Mouse (Mus musculus): ENCODE results near the gene Etv1. TPM values are rescaled to one million over a fixed set of nuclear protein-coding genes. Genes with fewer than 3 reads are reported as not detected.

The Etv1 gene
- polyA plus RNA-seq, 1 experiment from 2014 or later: 35.8 TPM

GRCm38 (mm10) chr12:38863395-38863794 lies 84.2 kb downstream of the Etv1 start:
- 38% methylated on average over 4 of the region's 4 CpGs for WGBS

DNA sequence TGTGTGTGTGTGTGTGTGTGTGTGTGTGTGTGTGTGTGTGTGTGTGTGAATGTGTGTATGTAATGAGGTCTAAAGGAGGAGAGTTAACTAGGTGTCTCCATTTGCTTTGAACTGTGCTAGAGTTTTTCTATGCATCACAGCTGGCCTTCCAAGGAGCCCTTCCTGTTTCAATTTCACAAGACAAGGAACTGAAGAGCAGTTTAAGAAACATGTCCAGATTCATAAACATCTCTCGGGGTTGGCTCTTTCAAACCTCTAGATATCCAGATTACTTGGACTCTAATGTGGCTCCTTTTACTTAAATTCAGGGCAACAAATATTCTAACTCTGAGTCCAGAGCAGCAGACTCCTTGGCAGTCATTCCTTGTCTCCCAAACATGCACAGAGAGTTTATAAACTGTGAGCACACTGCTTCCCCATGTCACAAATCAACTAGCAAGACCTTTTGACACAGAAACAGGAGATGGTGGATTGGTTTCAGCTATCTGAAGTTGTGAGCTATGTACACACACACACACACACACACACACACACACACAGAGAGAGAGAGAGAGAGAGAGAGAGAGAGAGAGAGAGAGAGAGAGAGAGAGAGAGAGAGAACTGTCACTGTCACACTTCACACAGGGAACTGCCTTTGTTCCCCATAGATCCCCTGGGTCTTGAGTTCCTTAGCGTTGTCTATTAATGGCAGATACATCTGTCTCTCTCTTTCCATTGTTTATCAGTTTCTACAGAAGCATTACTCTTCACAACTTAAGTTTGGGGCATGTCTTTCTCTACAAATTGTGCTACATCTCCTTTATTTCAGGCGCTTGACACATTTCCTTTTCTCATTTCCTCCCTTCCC lies 85.0 kb downstream of the Etv1 start:
- Histone ChIP-seq H3K36me3 (no peaks in the 10 kb centered on the region), H3K27me3 (replicated peaks) (no peaks in the 10 kb centered on the region), H3K4me2 (no peak overlapping the region), H3K4me1 (no peaks in the 10 kb centered on the region), H3K9me3 (no peaks in the 10 kb centered on the region), H3K4me3 (replicated peaks) (no peak overlapping the region), H3K9ac (no peak overlapping the region), H3K27ac (peak overlapping the region; percentile 31; the same call in 1 of the 2 replicates)
- WGBS: 31% methylated on average over 3 of the region's 3 CpGs
- ATAC-seq (ENCODE audit: insufficient read depth, low FRiP score, low read depth): no peak

More at GRCm38 (mm10) chr12:38863395-38863794, 84.2 kb downstream of the Etv1 start:
- no peaks in the 10 kb centered on the region for H3K36me3 ChIP-seq
- H3K27me3 ChIP-seq (replicated peaks): no peaks in the 10 kb centered on the region
- no peak overlapping the region for H3K4me2 ChIP-seq
- H3K9ac ChIP-seq: no peak overlapping the region
- no peaks in the 10 kb centered on the region for H3K9me3 ChIP-seq
- no peak for ATAC-seq (ENCODE audit: insufficient read depth, low FRiP score, low read depth)
- H3K27ac ChIP-seq: peak overlapping the region; percentile 31; the same call in 1 of the 2 replicates
- no peak overlapping the region for H3K4me3 ChIP-seq (replicated peaks)
- no peaks in the 10 kb centered on the region for H3K4me1 ChIP-seq

DNA sequence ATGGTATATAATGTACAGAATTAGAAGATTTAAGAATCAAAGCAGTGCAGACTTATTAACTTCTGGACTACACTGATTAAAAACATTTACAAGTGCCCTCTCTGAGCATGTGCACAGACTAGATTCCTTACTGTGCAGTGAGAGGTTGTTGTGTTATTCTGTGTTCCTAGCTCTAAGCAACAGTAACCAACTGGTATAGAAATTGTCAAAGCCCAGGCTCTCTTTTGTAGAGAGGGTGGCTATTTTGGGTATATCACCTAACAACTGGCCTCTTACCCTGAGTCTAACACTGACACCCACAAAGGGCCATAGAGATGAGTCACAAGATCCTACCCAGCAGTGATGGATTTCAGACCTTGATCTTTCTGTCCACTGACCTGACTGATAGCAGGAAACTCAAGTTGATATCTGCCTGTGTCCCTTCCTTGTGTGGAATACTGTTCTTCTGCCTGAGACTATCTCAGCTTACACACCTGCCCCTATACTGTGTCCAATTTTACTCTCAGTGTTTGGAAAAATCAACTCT lies 95.4 kb downstream of the Etv1 start:
- Histone ChIP-seq H3K9me3 (no peaks in the 10 kb centered on the region), H3K36me3 (no peaks in the 10 kb centered on the region), H3K9ac (no peak overlapping the region), H3K4me1 (no peaks in the 10 kb centered on the region), H3K27me3 (replicated peaks) (no peaks in the 10 kb centered on the region), H3K4me3 (replicated peaks) (no peak overlapping the region), H3K27ac (no peak overlapping the region), H3K4me2 (no peak overlapping the region)
- no peak for ATAC-seq (ENCODE audit: insufficient read depth, low FRiP score, low read depth)

DNA sequence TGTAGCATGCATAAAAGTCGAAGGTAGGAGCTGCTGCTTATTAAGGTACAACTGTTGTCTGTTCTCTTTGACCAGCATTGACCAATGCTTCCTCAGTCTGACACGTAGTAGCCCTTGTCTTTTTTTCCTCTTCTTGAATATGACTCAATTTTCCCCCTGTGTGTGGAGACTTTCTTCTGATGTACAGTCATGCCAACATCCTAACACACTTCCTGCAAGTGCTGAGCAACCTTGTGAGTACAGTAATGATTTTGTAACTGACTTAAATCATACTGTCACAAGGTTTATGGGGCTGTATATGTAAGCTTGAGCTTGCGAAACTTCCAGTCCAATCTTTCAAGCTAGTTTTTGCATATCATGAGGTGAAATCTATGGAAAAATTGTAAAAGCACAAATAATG lies 125.3 kb downstream of the Etv1 start:
- Histone ChIP-seq H3K36me3 (no peaks in the 10 kb centered on the region), H3K27ac (no peak overlapping the region), H3K9me3 (no peaks in the 10 kb centered on the region), H3K27me3 (replicated peaks) (no peaks in the 10 kb centered on the region), H3K4me2 (no peak overlapping the region), H3K4me1 (peaks cover 11% of the 10 kb centered on the region), H3K4me3 (replicated peaks) (no peak overlapping the region), H3K9ac (no peak overlapping the region)
- 78% methylated on average over 3 of the region's 3 CpGs for WGBS
- ATAC-seq (ENCODE audit: insufficient read depth, low FRiP score, low read depth): no peak

GRCm38 (mm10) chr12:38906314-38906713 lies 127.1 kb downstream of the Etv1 start:
- no peak overlapping the region for H3K4me3 ChIP-seq (replicated peaks)
- no peak for ATAC-seq (ENCODE audit: insufficient read depth, low FRiP score, low read depth)
- WGBS: 56% methylated on average over 6 of the region's 6 CpGs
- no peaks in the 10 kb centered on the region for H3K36me3 ChIP-seq
- no peak overlapping the region for H3K9ac ChIP-seq
- no peaks in the 10 kb centered on the region for H3K27me3 ChIP-seq (replicated peaks)
- H3K4me1 ChIP-seq: peaks cover 11% of the 10 kb centered on the region
- H3K9me3 ChIP-seq: no peaks in the 10 kb centered on the region
- H3K27ac ChIP-seq: 0 out of 2 replicates have a peak overlapping the region, but pooled peaks have one; percentile 11
- H3K4me2 ChIP-seq: peak overlapping the region; percentile 26; the same call in 1 of the 2 replicates

DNA sequence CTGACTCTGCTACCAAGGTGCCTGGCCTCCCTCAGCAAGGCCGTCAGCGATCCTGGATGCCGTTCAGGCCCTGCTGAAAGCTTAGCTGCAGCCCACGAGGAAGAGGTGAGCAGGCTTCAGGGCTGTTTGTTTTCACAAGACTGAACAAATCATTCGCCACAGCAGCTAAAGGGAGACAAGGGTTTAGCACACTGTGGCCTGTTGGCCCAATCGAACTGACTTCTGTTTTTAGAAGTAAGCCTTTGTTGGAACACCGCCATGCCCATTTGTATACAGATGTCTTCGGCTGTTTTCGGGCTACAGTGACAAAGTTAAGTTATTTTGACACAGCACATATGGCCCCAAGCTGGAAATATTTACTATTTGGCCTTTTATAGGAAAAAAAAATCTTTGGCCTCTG lies 127.6 kb downstream of the Etv1 start:
- WGBS: 18% methylated on average over 9 of the region's 9 CpGs
- peak overlapping the region; percentile 26; the same call in 1 of the 2 replicates for H3K4me2 ChIP-seq
- H3K4me1 ChIP-seq: peaks cover 11% of the 10 kb centered on the region
- no peaks in the 10 kb centered on the region for H3K9me3 ChIP-seq
- H3K27ac ChIP-seq: 0 out of 2 replicates have a peak overlapping the region, but pooled peaks have one; percentile 11
- no peak overlapping the region for H3K4me3 ChIP-seq (replicated peaks)
- ATAC-seq (ENCODE audit: insufficient read depth, low FRiP score, low read depth): peak; percentile 50; the same call in 1 of the 2 replicates
- no peak overlapping the region for H3K9ac ChIP-seq
- no peaks in the 10 kb centered on the region for H3K36me3 ChIP-seq
- no peaks in the 10 kb centered on the region for H3K27me3 ChIP-seq (replicated peaks)

DNA sequence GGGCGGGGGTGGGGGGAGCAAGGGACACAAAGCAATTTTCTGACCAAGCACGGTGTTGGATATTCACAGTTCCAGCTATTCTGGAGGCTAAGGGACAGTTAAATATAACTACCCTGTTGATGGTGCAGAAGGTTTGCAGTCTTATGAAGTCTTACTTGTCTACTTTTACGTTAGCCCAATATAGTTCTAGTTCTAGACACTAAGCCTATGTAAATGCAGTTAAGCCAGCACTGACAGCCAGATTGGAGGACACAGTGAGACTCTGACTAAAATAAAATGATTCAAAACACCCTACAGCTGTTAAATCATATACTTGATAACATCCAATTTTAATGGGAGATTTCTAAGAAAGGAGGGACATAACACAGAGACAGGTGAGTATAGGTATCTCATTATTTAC lies 129.8 kb downstream of the Etv1 start:
- no peaks in the 10 kb centered on the region for H3K36me3 ChIP-seq
- ATAC-seq (ENCODE audit: insufficient read depth, low FRiP score, low read depth): no peak
- no peaks in the 10 kb centered on the region for H3K27me3 ChIP-seq (replicated peaks)
- H3K9ac ChIP-seq: no peak overlapping the region
- H3K27ac ChIP-seq: no peak overlapping the region
- no peak overlapping the region for H3K4me2 ChIP-seq
- H3K9me3 ChIP-seq: no peaks in the 10 kb centered on the region
- WGBS: 88% methylated on average over 3 of the region's 3 CpGs
- peaks cover 11% of the 10 kb centered on the region for H3K4me1 ChIP-seq
- no peak overlapping the region for H3K4me3 ChIP-seq (replicated peaks)
